Mouse (Mus musculus): Measurements from ENCODE around the gene Ubash3b.

The Ubash3b gene

GRCm38 (mm10) chr9:41098065-41098464 is 63.4 kb downstream of the Ubash3b start:
- DNase-seq (ENCODE audit: low read depth, low spot score) = no peak

DNA sequence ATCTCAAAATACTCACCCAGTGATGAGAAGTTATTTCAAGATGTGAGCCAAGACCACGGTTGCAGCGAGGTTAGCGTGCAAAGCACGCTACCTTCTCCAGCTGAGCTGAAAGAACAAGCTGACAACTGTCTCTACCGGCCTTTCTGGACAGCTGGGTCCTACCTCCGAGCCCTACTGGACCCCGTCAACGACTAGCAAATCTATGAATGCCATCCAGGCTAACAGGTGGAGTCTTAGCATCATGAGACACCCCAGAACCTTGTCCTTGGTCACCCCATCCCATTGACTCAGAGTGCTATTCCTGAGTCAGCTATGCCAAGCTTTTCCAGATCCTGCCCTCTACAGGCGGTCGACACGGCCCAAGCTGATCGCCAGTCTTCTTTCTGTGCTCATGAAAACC is 69.5 kb downstream of the Ubash3b start:
- no peak for DNase-seq (ENCODE audit: low read depth, low spot score)

DNA sequence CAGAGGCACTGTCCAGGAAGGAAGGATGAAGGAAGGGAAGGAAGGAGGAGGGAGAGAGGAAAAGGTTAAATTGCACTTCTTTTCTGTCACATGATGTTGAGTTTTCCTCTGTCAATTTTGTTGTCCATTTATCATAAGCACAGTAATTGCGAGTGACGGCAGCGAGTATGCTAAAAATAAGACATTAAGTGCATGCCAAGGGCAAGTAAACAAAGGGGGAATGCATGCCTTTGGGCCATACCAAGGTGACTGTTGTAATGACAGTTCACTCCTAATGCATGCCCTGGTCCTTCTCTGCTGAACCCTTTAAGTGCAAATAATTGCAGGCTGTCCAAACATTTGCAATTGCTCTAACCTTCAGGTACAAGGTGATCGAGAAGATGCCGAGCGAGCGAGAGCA is 70.3 kb downstream of the Ubash3b start:
- DNase-seq (ENCODE audit: low read depth, low spot score) = no peak

- DNase-seq (ENCODE audit: low read depth, low spot score) = no peak
These were observed 73.6 kb downstream of the Ubash3b start for GRCm38 (mm10) chr9:41087831-41088383.

DNA sequence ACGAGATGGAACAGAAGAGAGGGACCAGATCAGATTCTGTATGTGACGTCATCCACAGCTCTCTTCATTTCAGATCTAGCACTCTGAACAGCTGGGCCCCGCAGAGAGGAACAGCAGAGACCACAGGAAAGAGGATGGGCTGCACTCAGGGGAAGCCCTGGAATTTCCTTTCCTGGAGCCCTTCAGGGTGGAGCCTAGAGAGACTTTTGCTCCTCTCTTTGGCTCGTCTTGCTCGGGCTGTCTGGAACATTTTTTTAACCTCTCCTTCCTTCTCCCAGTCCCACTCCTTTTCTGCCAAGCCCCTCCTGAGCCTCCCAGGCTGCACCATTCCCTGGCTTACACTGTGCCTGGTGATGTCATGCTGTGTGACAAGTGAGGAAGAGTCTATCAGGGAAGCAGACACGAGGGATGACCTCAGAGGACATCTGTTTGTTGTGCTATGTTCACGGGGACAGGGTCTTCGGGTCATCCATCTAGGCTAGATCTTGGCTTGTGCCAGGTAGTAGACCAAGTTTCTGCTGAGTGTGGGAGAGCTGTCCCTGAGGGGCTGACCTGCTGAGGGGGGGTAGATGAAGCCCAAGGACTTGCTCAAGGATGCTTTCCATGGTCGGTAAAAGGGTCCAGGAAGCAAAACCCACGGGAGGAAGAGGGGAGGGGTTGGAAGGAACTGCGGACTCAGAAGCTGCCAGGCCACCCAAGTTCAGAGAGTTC is 77.2 kb downstream of the Ubash3b start:
- DNase-seq (ENCODE audit: low read depth, low spot score) = no peak

GRCm38 (mm10) chr9:41083386-41084055 is 78.0 kb downstream of the Ubash3b start:
- no peak for DNase-seq (ENCODE audit: low read depth, low spot score)

DNA sequence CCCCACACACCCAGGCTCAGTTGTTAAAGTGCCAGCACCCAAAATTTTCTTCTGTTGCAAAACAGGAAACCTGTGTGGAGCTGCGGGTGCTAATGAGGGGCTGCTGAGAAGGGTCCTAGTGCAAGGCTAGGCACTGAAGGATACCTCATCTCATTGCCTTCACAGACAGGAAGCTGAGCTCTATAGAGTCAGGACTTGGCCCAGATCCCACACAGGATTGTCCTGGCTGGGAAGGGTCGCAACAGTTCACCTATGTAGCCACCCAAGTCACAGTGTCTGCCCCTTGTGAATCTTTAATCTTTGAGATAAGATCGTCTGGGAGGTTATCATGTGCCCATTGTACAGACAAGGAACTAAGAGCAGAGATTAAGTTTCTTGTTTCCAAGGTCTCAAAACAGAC is 78.6 kb downstream of the Ubash3b start:
- no peak for DNase-seq (ENCODE audit: low read depth, low spot score)

- DNase-seq (ENCODE audit: low read depth, low spot score) = no peak
These were observed 80.6 kb downstream of the Ubash3b start for GRCm38 (mm10) chr9:41080877-41081276.

GRCm38 (mm10) chr9:41079428-41080155 is 81.9 kb downstream of the Ubash3b start:
- DNase-seq (ENCODE audit: low read depth, low spot score) = no peak

GRCm38 (mm10) chr9:41078198-41078597 is 83.3 kb downstream of the Ubash3b start:
- no peak for DNase-seq (ENCODE audit: low read depth, low spot score)

GRCm38 (mm10) chr9:41076150-41076549 is 85.3 kb downstream of the Ubash3b start:
- DNase-seq (ENCODE audit: low read depth, low spot score) = no peak

- DNase-seq (ENCODE audit: low read depth, low spot score) = no peak
These were observed 86.0 kb downstream of the Ubash3b start for GRCm38 (mm10) chr9:41075528-41075927.

DNA sequence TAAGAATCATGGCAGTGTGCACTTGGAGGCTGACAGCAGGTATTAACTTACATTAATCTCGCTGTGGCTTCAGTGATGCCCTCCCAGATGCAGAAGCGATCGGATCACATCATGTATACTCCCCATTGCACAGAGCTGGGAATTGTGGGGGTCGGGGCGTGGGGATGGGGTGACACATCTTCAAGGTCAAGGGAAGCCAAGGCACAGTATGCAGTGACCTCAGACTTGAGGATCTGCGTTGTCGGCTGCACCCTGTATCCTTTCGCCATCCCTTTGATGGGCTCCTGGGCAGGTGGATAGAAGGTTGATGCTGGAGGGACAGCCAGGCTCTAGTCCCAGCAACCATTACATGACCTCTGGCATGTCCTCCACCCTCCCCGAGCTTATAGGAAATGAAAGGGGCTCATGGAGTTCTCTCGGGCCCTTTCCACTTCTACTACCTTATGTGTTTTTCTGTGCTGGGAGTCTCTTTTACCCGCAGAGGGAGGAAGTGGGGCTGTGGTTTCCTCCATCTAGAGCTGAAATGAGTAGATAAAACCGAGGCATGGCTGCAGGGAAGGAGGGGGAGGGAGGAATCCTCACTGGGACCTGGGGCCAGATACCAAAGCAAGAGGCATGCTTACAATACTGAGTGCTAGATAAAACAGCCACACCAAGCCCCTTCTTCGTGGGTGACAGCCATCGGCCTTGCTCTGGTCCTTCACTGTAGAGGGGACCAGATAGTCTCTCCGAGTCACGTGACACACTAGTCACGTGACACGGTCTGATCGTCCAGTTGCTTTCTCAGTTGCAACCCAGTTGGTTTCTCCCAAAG is 88.1 kb downstream of the Ubash3b start:
- no peak for DNase-seq (ENCODE audit: low read depth, low spot score)

GRCm38 (mm10) chr9:41072786-41073185 is 88.7 kb downstream of the Ubash3b start:
- DNase-seq (ENCODE audit: low read depth, low spot score) = no peak

GRCm38 (mm10) chr9:41071906-41072511 is 89.5 kb downstream of the Ubash3b start:
- DNase-seq (ENCODE audit: low read depth, low spot score) = no peak

DNA sequence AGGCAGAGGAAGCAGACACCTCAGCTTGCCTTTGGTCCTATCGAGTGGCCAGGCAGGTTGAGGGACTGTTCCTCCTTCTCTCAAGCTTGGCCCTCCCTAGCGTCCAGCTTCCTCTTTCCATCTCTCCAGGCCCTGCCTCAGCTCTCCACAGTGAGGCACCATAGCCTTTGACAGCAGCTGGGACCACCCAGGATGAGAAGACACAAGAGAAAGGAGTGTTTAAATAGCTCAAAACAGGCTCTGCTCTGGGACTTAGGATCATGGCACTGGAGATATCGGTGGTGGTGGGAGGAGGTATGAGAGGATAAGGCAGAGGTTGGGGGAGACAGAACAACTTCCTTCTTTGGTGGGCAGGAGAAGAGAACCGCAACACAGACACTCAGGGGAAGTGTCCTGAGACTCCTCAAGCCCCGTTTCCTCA is 90.7 kb downstream of the Ubash3b start:
- DNase-seq (ENCODE audit: low read depth, low spot score) = no peak

GRCm38 (mm10) chr9:41069509-41069908 is 92.0 kb downstream of the Ubash3b start:
- DNase-seq (ENCODE audit: low read depth, low spot score) = no peak

DNA sequence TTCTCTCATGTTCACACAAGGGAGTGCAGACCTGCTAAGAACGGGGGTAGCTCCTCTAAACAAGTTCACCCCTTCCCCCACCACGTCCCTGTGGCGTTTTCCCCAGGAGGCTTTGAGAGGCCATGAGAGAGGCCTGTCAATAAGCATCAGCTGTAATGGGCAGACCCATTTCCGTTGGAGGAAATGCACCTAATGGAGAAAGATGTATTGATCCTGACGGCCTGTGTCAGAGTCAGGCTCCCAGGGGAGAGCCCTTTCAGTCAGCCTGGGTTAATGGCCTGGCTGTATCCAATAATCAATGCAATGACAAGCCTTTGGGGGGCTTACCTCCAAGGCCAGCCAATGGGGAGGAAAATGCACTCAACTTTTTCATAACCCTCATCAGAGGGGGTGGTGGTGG is 100.1 kb downstream of the Ubash3b start:
- DNase-seq (ENCODE audit: low read depth, low spot score) = no peak

DNA sequence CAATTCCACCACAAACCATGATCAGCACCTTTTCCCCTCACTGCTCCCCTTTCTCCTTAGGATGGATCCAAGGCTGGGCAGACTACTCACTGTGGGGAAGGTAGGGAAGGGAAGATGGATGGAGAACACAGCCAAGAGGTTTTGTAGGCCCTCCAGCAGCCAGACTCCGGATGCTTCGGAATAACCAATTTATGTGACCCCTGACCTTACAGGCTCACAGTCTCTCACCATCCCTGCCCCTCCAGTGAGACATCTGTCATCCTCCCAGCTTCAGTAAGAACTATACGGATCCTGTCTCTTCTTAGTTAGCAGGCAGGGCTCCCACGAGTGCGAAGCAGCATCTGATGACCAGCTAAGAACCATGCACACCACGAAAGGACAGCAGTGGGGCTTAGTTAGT is 100.9 kb downstream of the Ubash3b start:
- no peak for DNase-seq (ENCODE audit: low read depth, low spot score)

DNA sequence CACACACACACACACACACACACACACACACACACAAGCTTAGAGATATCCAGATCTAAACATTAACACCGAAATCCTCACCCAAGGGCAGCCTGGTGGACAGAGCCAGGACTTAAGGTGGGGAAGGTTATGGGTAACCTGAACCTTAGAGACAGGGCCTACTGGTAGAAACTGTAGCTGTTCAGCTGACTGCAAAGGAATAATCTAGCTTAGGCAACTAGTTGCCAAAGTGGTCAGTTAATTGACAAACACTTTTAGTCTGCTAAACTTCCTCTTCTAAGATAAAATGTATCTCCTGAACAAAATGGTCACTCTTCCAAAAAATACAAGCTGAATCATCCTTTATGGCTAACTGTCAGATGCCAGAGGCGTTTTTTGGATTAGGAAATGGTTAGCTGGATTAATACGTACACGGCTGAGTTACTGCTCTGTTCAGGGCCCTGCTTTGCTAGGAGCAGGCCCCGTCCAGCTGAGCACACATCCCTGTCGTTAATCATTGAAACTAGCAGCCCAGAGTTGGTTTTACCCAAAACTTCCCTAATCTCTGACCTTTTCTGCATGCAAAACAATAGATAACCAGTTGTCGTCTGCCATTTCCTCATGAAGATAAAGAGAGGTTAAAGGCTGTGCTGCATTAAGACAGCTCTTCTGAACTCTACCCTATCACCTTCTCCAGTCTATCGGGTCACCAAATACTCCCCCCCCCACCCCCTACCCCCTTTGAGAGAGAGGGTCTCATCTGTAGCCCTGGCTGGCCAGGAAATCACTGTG is 102.5 kb downstream of the Ubash3b start:
- no peak for DNase-seq (ENCODE audit: low read depth, low spot score)
